Mouse (Mus musculus) heart, adult 2 months (tissue): ENCODE data around the gene Upk3b. TPM values are rescaled to one million over a fixed set of nuclear protein-coding genes. Genes with fewer than 3 reads are reported as not detected.

Experiments used
- DNase-seq, 2 experiments: peaks; one replicate each; pipeline ENCODE4 v3.0.0; 2021
- H3K27ac ChIP-seq: fragments of 200-600 bp; 2 replicates; pipeline ENCODE4 v1.8.1; 2022
- H3K27me3 ChIP-seq: fragments of 200-500 bp; 2 replicates; pipeline ENCODE4 v1.6.1; 2012; ENCODE audit warnings: mild to moderate bottlenecking, low read length, inconsistent platforms, mixed read lengths; ENCODE audit not compliant: control insufficient read depth, insufficient read depth
- H3K36me3 ChIP-seq: fragments of 200-500 bp; 2 replicates; pipeline ENCODE4 v1.6.1; 2012; ENCODE audit warnings: low read length, inconsistent platforms; ENCODE audit not compliant: control insufficient read depth, insufficient read depth
- H3K4me1 ChIP-seq: fragments of 200-500 bp; 2 replicates; pipeline ENCODE4 v1.6.1; 2011; ENCODE audit warnings: low read length; ENCODE audit not compliant: control insufficient read depth, insufficient read depth
- H3K4me3 ChIP-seq: fragments of 200-600 bp; 2 replicates; pipeline ENCODE4 v1.8.1; 2022
- H3K79me2 ChIP-seq: fragments of 200-500 bp; replicated peaks from 2 replicates; pipeline ENCODE4 v1.6.1; 2012; ENCODE audit warnings: mild to moderate bottlenecking, inconsistent platforms, low read length, moderate library complexity, mixed read lengths; ENCODE audit not compliant: control insufficient read depth, insufficient read depth
- H3K9ac ChIP-seq: fragments of 200-500 bp; 2 replicates; pipeline ENCODE4 v1.6.1; 2012; ENCODE audit warnings: low read depth, mild to moderate bottlenecking, control low read depth, inconsistent platforms, low read length, mixed read lengths
- CTCF ChIP-seq: fragments of 200-600 bp; IDR thresholded peaks from 2 replicates; pipeline ENCODE4 v1.8.1; 2022; ENCODE audit warnings: antibody characterized with exemption, mild to moderate bottlenecking, moderate library complexity
- EP300 ChIP-seq: fragments of 200-500 bp; IDR thresholded peaks from 2 replicates; pipeline ENCODE4 v1.6.1; 2011; ENCODE audit warnings: low read depth, low read length, control low read depth; ENCODE audit not compliant: insufficient read depth
- POLR2A ChIP-seq: fragments of 200-500 bp; IDR thresholded peaks from 2 replicates; pipeline ENCODE4 v1.6.1; 2011; ENCODE audit warnings: mild to moderate bottlenecking, low read depth, low read length, control low read depth; ENCODE audit not compliant: insufficient read depth
- WGBS: fragments of 180-500 bp; shearing (Covaris S2); methylation state at CpG from one replicate; pipeline ENCODE4 v1.1.7; 2018; 5-methylcytosine and 5-hydroxymethylcytosine counted together
- intact Hi-C: fragments of 180-260 bp; cut with DNase I; formaldehyde crosslinking; loops from one replicate; pipeline ENCODE4 v1.15.1; 2025
- polyA plus RNA-seq: library from polyadenylated mRNA; depleted of rRNA; stranded (reverse); fragments of >200 nt; gene quantifications from 2 replicates; pipeline ENCODE4 v1.2.3, GENCODE M21; 2012; rRNA removed
- total RNA-seq, 2 experiments: library from RNA; stranded (reverse); gene quantifications; 2 replicates each; pipeline ENCODE4 v1.2.3; 2021

Gene Upk3b
- total and polyA plus RNA-seq, 3 experiments, result 16.7 to 25.8 (median 18.6) TPM

- no peak for TF ChIP-seq EP300
- TF ChIP-seq CTCF, result no peak
- no peak for TF ChIP-seq POLR2A
- Histone ChIP-seq H3K9ac (no peak overlapping the region), H3K4me1 (no peaks in the 10 kb centered on the region; the same call in 1 of the 2 replicates), H3K79me2 (no peaks in the 10 kb centered on the region), H3K36me3 (no peaks in the 10 kb centered on the region), H3K27me3 (no peaks in the 10 kb centered on the region), H3K4me3 (no peak overlapping the region), H3K27ac (no peak overlapping the region)
- WGBS, result 71% methylated on average over 5 of the region's 5 CpGs
- intact Hi-C loops, result no loop called here
- no peak for DNase-seq
Observed at GRCm38 (mm10) chr5:136091927-136092326, 53.6 kb downstream of the Upk3b start.

GRCm38 (mm10) chr5:136094249-136095010 is 56.1 kb downstream of the Upk3b start:
- Histone ChIP-seq H3K4me3 (no peak overlapping the region), H3K27ac (no peak overlapping the region), H3K4me1 (no peaks in the 10 kb centered on the region), H3K9ac (no peak overlapping the region), H3K79me2 (no peaks in the 10 kb centered on the region), H3K36me3 (no peaks in the 10 kb centered on the region), H3K27me3 (no peaks in the 10 kb centered on the region)
- no peak for TF ChIP-seq EP300
- TF ChIP-seq POLR2A, result no peak
- TF ChIP-seq CTCF, result no peak
- 45% methylated on average over 8 of the region's 8 CpGs for WGBS
- no peak for DNase-seq
- intact Hi-C loops, result no loop called here

GRCm38 (mm10) chr5:136095089-136095488 is 56.8 kb downstream of the Upk3b start:
- TF ChIP-seq EP300, result no peak
- TF ChIP-seq CTCF, result no peak
- no peak for TF ChIP-seq POLR2A
- no peaks in the 10 kb centered on the region for H3K27me3 ChIP-seq
- H3K4me3 ChIP-seq, result no peak overlapping the region
- intact Hi-C loops, result no loop called here
- H3K9ac ChIP-seq, result no peak overlapping the region
- H3K79me2 ChIP-seq, result no peaks in the 10 kb centered on the region
- no peaks in the 10 kb centered on the region for H3K4me1 ChIP-seq
- DNase-seq, result no peak
- H3K36me3 ChIP-seq, result no peaks in the 10 kb centered on the region
- WGBS, result 71% methylated on average over 7 of the region's 7 CpGs
- no peak overlapping the region for H3K27ac ChIP-seq

Other genes starting within 250 kb of the Upk3b start
- not detected for gene Srrm3, start 231.6 kb upstream of the Upk3b start, total RNA-seq
- gene Srrm3, start 231.6 kb upstream of the Upk3b start, polyA plus RNA-seq, result not detected in 2 replicates
- gene Hspb1, start 150.6 kb upstream of the Upk3b start, total RNA-seq, result 100 to 1,000 TPM; 434 to 446 TPM
- gene Hspb1, start 150.6 kb upstream of the Upk3b start, polyA plus RNA-seq, result 427 and 635 TPM in 2 replicates
- gene Ywhag, start 103.9 kb upstream of the Upk3b start, total RNA-seq, result 100 to 1,000 TPM; 275 to 304 TPM
- gene Ywhag, start 103.9 kb upstream of the Upk3b start, polyA plus RNA-seq, result 99.0 and 116 TPM in 2 replicates
- under 1 TPM; 0.09 to 0.21 TPM for gene Ssc4d, start 64.0 kb upstream of the Upk3b start, total RNA-seq
- 1.0 and 1.6 TPM in 2 replicates for gene Ssc4d, start 64.0 kb upstream of the Upk3b start, polyA plus RNA-seq
- not detected for gene Zp3, start 58.4 kb upstream of the Upk3b start, total RNA-seq
- gene Zp3, start 58.4 kb upstream of the Upk3b start, polyA plus RNA-seq, result not detected in 2 replicates
- gene Dtx2, start 43.7 kb upstream of the Upk3b start, total RNA-seq, result 1 to 10 TPM; 6.3 to 7.3 TPM
- gene Dtx2, start 43.7 kb upstream of the Upk3b start, polyA plus RNA-seq, result 9.7 and 10.9 TPM in 2 replicates
- gene Upk3bl, start 16.0 kb downstream of the Upk3b start, total RNA-seq, result not detected
- gene Upk3bl, start 16.0 kb downstream of the Upk3b start, polyA plus RNA-seq, result not detected in 2 replicates
- gene Rasa4, start 45.4 kb downstream of the Upk3b start, total RNA-seq, result 1 to 10 TPM; 3.8 to 4.7 TPM
- 6.0 and 8.1 TPM in 2 replicates for gene Rasa4, start 45.4 kb downstream of the Upk3b start, polyA plus RNA-seq
- 10 to 100 TPM; 63.5 to 89.3 TPM for gene Polr2j, start 78.1 kb downstream of the Upk3b start, total RNA-seq
- gene Polr2j, start 78.1 kb downstream of the Upk3b start, polyA plus RNA-seq, result 66.9 and 70.9 TPM in 2 replicates
- 1 to 10 TPM; 5.4 to 5.5 TPM for gene Lrwd1, start 97.6 kb downstream of the Upk3b start, total RNA-seq
- gene Lrwd1, start 97.6 kb downstream of the Upk3b start, polyA plus RNA-seq, result 11.5 and 12.3 TPM in 2 replicates
- gene Alkbh4, start 97.7 kb downstream of the Upk3b start, total RNA-seq, result 1 to 10 TPM; 5.3 to 6.4 TPM
- gene Alkbh4, start 97.7 kb downstream of the Upk3b start, polyA plus RNA-seq, result 6.2 and 9.7 TPM in 2 replicates
- gene Orai2, start 132.2 kb downstream of the Upk3b start, total RNA-seq, result 1 to 10 TPM in 1 of 2 experiments, under 1 TPM in 1; 0.76 to 1.6 TPM
- gene Orai2, start 132.2 kb downstream of the Upk3b start, polyA plus RNA-seq, result 2.9 and 5.5 TPM in 2 replicates
- 10 to 100 TPM; 16.8 to 19.0 TPM for gene Prkrip1, start 160.5 kb downstream of the Upk3b start, total RNA-seq
- 8.2 and 9.2 TPM in 2 replicates for gene Prkrip1, start 160.5 kb downstream of the Upk3b start, polyA plus RNA-seq
- under 1 TPM; 0.55 to 0.80 TPM for gene Sh2b2, start 208.1 kb downstream of the Upk3b start, total RNA-seq
- gene Sh2b2, start 208.1 kb downstream of the Upk3b start, polyA plus RNA-seq, result 2.2 and 6.7 TPM in 2 replicates